Mouse (Mus musculus) heart, adult 2 months (tissue): ENCODE data around the gene Mrpl9.

Source experiments
- CTCF ChIP-seq: fragments of 200-600 bp; IDR thresholded peaks from 2 replicates; pipeline ENCODE4 v1.8.1; 2022; ENCODE audit warnings: antibody characterized with exemption, mild to moderate bottlenecking, moderate library complexity
- POLR2A ChIP-seq: fragments of 200-500 bp; IDR thresholded peaks from 2 replicates; pipeline ENCODE4 v1.6.1; 2011; ENCODE audit warnings: mild to moderate bottlenecking, low read depth, low read length, control low read depth; ENCODE audit not compliant: insufficient read depth

- TF ChIP-seq CTCF (no peak), POLR2A (no peak)
These were observed 38.6 kb upstream of the Mrpl9 start for GRCm38 (mm10) chr3:94404366-94405054.
